Mouse (Mus musculus) embryonic fibroblast, embryonic 13.5 days (primary cell): ENCODE measurements around the gene Tmem132a.

Source experiments
- CTCF ChIP-seq: IDR thresholded peaks from 2 replicates; pipeline ENCODE4 v1.5.1; 2011; ENCODE audit warnings: mild to moderate bottlenecking, control low read depth, low read length, moderate library complexity, borderline replicate concordance; ENCODE audit not compliant: insufficient read depth
- POLR2A ChIP-seq: IDR thresholded peaks from 2 replicates; pipeline ENCODE4 v1.6.1; 2011; ENCODE audit warnings: low read depth, mild to moderate bottlenecking, control low read depth, low read length, moderate library complexity

DNA sequence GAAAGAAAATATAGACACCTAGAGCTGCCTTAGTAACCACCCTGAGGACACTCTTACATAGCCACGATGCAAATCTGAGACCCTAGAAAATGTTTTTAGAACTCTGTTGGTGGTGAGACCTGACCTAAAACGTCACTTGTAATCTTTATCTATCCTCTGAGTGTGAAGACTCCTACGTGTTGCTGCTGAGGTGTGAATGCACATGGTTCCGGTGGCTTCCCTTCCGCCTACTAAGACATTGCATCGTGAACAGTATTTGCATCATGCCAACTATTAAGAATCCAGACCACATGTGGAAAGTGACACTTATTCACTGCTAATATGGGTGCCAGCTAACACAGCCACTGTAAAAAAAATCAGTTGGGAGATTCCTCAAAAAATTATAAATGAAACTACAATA, 53.9 kb downstream of the Tmem132a start:
- TF ChIP-seq POLR2A (no peak), CTCF (no peak)
